Mouse (Mus musculus): ENCODE measurements around the gene Pitpnc1.
A peak's percentile ranks its signal among the peaks of the same experiment; 100 is the strongest.

Gene Pitpnc1

DNA sequence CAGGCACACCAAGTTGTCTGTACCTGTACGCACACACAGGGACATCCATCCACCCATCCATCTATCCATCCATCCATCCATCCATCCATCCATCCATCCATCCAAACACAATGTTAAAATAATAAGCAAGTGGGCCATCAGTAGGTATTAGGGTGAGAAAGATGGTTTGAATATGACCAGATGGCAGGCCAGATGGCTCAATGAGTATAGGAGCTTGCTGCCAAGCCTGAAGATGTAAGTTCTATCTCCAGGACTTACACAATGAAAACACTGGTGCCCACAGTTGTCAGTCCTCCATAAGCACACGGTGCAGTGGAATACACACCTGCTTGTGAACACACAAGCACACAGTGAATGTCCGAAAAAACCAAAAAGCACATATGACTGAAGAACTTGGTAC lies 186.9 kb downstream of the Pitpnc1 start:
- DNase-seq (ENCODE audit: low read depth, low spot score): no peak

- no peak for DNase-seq (ENCODE audit: low read depth, low spot score)
Measured at GRCm38 (mm10) chr11:107282481-107282880, 188.0 kb downstream of the Pitpnc1 start.

DNA sequence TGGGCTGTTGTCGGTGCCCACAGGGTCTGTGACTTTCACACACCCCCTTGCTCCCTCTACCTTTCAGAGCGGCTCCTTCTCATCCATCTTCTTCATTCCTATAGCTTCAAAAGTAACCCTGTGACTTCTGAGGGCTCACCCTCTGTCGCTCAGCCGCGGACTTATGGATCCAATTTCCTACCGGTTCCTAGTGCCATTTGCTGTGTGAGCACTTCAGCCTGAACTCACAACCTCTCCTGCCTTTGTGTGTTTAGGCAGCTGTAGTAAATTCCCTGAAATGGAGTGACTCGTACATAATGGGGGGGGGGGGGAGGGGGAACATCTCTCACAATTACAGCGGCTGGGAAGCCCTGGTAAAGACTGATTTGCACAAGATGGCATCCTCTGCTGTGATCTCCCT lies 191.2 kb downstream of the Pitpnc1 start:
- DNase-seq (ENCODE audit: low read depth, low spot score): no peak

- DNase-seq (ENCODE audit: low read depth, low spot score): peak; percentile 83
Measured at GRCm38 (mm10) chr11:107276898-107277297, 193.6 kb downstream of the Pitpnc1 start.

DNA sequence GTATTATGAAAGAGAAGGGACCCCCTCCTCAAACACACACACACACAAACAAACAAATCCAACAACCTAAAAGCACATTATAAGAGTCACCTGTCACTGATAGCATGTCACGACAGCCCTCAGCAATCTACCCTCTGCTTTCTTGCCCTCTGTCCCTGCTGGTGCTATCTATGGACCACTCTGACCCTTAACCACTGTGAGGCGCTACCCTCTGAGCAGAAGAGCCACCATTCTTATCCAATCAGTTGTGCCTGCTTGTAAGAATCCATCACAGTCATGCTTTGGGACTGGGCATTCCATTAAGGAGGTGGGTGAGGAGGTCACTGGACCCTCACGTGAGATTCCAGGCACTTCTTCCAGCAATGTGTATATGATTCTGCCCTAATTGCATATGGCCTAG lies 194.2 kb downstream of the Pitpnc1 start:
- DNase-seq (ENCODE audit: low read depth, low spot score): peak; percentile 38

DNA sequence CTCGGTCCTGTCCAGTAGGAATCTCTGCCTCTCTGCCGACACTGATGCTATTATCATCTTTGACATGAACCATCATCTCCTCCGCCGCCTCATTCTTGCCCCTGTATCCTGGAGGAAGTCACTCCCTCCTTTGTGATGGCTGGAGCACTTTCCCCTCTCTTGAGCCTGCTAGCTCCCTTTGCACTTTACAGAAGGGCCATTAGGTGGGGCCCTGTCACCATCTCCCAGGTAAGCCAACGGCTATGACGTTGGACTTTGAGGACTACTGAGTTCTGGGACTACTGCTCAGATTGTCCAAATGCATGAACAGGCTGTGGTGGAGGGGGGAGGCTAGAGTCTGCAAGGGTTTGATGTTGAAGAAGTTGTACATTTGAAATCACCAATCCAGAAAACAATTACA lies 194.6 kb downstream of the Pitpnc1 start:
- DNase-seq (ENCODE audit: low read depth, low spot score): peak; percentile 83

GRCm38 (mm10) chr11:107274206-107274605 lies 196.3 kb downstream of the Pitpnc1 start:
- DNase-seq (ENCODE audit: low read depth, low spot score): no peak

DNA sequence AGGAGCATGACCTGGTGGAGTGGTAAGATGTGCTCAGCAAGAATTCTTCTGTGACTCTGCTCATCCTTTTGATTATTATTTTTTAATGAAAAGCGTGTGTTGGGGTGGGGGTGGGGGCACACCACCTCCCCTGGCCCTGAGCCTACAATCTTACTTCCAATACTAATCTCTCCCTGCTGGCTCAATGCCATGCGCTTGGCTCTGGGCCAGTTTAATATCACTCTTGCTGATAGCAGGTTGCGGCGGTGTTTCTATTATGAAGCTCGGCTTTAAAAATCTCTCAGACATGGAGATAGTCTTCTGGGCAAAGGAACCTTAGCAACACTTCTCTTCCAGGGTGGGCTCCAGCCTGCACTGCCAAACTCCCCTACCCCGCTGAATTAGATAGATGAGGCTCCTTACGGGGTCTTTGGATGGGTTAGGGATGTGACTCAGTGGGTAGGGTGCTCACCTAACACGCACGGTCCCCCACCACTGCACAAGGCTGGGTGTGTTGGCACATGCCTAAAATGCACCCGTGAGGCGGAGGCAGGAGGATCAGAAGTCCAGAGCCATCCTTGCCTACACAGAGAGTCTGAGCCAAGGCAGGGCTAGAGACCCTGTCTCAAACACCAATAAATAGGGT lies 198.0 kb downstream of the Pitpnc1 start:
- DNase-seq (ENCODE audit: low read depth, low spot score): no peak

- DNase-seq (ENCODE audit: low read depth, low spot score): no peak
Measured at GRCm38 (mm10) chr11:107270564-107270963, 199.9 kb downstream of the Pitpnc1 start.

DNA sequence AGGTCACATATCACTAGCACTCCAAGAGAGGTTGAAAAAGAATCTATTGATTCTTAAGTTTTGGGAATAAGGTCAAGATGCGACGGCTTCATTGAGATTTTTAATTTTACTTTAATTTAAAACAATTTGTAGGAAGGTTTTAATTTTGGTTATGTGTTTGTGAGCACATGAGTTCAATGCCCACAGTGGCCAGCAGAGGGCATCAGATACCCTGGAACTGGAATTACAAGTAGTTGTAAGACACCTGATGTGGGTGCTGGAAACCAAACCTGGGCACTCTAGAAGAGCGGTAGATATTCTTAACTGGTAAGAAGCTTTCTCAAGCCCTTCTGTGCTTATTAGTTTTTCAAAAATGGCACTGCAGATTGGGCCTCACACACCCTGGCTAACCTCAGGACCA lies 203.0 kb downstream of the Pitpnc1 start:
- peak; percentile 53 for DNase-seq (ENCODE audit: low read depth, low spot score)

DNA sequence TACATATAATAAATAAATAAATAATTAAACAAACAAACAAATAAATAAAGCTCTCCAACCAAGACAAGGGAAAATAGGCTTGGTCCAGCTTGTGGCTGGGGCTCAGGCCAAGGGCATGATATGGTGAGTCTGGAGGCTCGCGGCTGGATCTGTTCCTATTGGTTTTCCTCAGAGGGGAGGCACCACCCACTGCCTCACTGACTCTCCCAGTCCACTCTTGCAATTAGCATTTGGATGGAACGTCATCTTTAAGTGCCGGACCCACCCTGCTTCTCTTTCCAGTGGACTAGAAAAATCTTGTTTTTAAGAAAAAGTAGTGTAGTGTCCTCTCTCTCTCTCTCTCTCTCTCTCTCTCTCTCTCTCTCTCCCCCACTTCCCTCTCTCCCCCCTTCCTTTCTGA lies 204.6 kb downstream of the Pitpnc1 start:
- DNase-seq (ENCODE audit: low read depth, low spot score): peak; percentile 77

- peak; percentile 56 for DNase-seq (ENCODE audit: low read depth, low spot score)
Measured at GRCm38 (mm10) chr11:107264889-107265615, 205.4 kb downstream of the Pitpnc1 start.

DNA sequence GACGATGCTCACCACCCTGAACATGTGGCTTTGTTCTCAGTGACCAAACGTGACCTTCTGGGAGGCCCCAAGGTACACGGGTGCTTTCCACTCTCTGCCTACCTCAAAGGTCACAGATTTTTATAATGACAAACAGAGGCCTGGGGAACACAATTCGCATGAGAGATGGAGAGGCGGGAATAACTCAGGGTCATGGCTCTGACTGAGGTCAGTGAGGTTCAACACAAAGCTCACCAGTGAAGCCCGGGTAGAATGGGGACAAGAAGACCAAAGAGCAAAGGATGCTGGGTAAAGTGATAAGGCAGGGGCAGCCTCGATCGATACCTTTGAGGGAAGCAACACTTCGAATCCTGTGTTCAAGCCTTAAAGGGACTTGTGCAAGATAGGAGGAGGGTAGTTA lies 206.7 kb downstream of the Pitpnc1 start:
- DNase-seq (ENCODE audit: low read depth, low spot score): no peak

DNA sequence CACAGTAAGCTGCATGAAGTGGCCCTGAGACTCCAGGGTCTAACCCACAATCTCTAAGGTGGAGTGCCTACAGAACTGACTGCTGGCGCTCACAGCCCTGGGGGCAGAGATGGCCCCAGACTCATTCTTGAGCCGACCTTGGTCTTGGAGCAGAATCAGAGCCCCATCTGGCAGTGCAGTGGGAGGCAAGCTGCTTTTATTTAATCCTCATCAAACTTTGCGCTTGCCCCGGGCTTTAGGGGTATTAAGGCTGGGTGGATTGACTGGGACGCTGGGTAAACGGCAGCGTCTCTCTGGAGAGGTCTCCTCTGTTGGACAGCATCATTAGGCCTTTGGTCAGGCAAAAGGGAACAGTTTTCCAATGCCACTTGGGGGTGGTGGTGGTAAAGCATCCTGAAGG lies 211.1 kb downstream of the Pitpnc1 start:
- no peak for DNase-seq (ENCODE audit: low read depth, low spot score)

- peak; percentile 86 for DNase-seq (ENCODE audit: low read depth, low spot score)
Measured at GRCm38 (mm10) chr11:107255185-107255584, 215.3 kb downstream of the Pitpnc1 start.

DNA sequence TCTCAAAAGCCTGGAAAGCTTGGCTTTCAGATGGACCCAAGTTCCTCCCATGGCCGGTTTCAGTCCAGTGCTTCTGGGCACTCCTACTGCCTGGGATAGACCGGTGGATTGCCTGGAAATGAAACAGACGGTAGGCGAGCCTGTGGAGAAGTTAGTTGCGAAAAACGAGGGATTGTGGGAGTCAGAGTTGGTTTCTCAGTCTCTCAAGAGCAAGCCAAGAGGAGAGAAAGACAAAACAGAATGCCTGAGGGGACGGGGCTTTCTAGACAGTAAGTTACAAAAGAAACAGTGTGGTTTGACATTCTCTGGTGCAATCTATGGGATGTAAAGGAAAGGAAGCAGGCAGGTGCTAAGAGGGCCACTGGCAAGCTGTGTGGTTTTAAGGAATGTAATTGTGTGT lies 216.3 kb downstream of the Pitpnc1 start:
- DNase-seq (ENCODE audit: low read depth, low spot score): no peak

DNA sequence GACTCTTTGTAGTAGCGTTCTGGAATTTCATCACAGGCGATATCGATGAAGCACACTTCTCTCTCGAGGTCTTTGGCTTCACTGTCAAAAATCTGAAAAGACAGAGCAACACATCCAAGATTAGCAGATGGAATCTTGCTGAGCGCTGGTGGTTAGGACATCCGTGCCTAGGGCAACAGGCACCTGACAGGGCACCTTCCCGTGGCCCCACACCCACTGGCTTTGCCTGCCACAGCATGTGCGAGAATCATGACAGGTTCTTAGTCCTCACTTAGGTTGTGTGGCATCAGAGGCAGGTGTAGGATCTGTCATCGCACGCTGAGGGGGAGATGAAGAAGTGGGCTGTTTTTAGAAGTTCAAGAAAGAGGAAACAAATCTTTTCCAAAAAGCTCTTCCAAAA lies 218.5 kb downstream of the Pitpnc1 start:
- no peak for DNase-seq (ENCODE audit: low read depth, low spot score)

DNA sequence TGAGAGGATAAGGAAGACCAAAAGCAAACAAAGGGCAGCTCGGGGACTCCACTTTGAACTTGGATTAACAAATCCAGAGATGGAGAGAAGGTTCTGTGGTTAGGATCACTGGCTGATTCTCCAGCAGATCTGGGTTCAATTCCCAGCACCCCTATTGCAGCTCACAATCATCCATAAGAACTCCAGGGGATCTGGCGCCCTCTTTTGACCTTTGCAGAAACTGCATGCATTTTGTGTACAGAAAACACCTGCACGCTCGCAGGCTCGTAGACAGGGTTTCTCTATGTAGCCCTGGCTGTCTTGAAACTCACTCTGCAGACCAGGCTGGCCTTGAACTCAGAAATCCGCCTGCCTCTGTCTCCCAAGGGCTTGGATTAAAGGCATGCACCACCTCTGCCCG lies 219.0 kb downstream of the Pitpnc1 start:
- DNase-seq (ENCODE audit: low read depth, low spot score): peak; percentile 67

- DNase-seq (ENCODE audit: low read depth, low spot score): no peak
Measured at GRCm38 (mm10) chr11:107250882-107251281, 219.6 kb downstream of the Pitpnc1 start.

GRCm38 (mm10) chr11:107248753-107249152 lies 221.7 kb downstream of the Pitpnc1 start:
- no peak for DNase-seq (ENCODE audit: low read depth, low spot score)

GRCm38 (mm10) chr11:107245657-107246056 lies 224.8 kb downstream of the Pitpnc1 start:
- DNase-seq (ENCODE audit: low read depth, low spot score): peak; percentile 52

- no peak for DNase-seq (ENCODE audit: low read depth, low spot score)
Measured at GRCm38 (mm10) chr11:107243126-107243525, 227.4 kb downstream of the Pitpnc1 start.

- peak; percentile 37 for DNase-seq (ENCODE audit: low read depth, low spot score)
Measured at GRCm38 (mm10) chr11:107241678-107242077, 228.8 kb downstream of the Pitpnc1 start.

All from ZHBTc4 (cell line).